Mouse (Mus musculus) MEL-GATA-1-ER (cell line): ENCODE data around the gene Brat1.

Experiments
- DNase-seq: peaks from one replicate; pipeline ENCODE4 v3.0.0-alpha.2; 2012; ENCODE audit warnings: low read depth; ENCODE audit errors: extremely low read depth

The Brat1 gene

GRCm38 (mm10) chr5:140701661-140702060, 3.1 kb upstream of the Brat1 start:
- DNase-seq, result peak; percentile 54

- DNase-seq, result peak; percentile 83
Observed at GRCm38 (mm10) chr5:140702103-140702513, 2.7 kb upstream of the Brat1 start, which contains the start of gene Iqce. TSS of gene Iqce (minus strand) at chr5:140702378.

- DNase-seq, result peak; percentile 6
Observed at GRCm38 (mm10) chr5:140702618-140703175, 2.1 kb upstream of the Brat1 start.

- DNase-seq, result peak; percentile 30
Observed at GRCm38 (mm10) chr5:140703480-140704377, 1.1 kb upstream of the Brat1 start.

- DNase-seq, result peak; percentile 32
Observed at GRCm38 (mm10) chr5:140705501-140706171, 825 bp downstream of the Brat1 start.

- no peak for DNase-seq
Observed at GRCm38 (mm10) chr5:140710315-140710714, 5.5 kb downstream of the Brat1 start.

- no peak for DNase-seq
Observed at GRCm38 (mm10) chr5:140711040-140711439, 6.2 kb downstream of the Brat1 start.

GRCm38 (mm10) chr5:140720773-140721172, 16.0 kb downstream of the Brat1 start:
- DNase-seq, result no peak

- DNase-seq, result no peak
Observed at GRCm38 (mm10) chr5:140722121-140722520, 17.3 kb downstream of the Brat1 start.

GRCm38 (mm10) chr5:140723822-140724221, 19.0 kb downstream of the Brat1 start, which contains the start of gene Amz1:
TSS of gene Amz1 (plus strand) at chr5:140724127.
- DNase-seq, result no peak

GRCm38 (mm10) chr5:140726062-140726839, 21.4 kb downstream of the Brat1 start:
- no peak for DNase-seq

- no peak for DNase-seq
Observed at GRCm38 (mm10) chr5:140726946-140727740, 22.3 kb downstream of the Brat1 start.

GRCm38 (mm10) chr5:140731040-140731797, 26.4 kb downstream of the Brat1 start:
- peak; percentile 88 for DNase-seq

GRCm38 (mm10) chr5:140732195-140732594, 27.4 kb downstream of the Brat1 start:
- no peak for DNase-seq

- no peak for DNase-seq
Observed at GRCm38 (mm10) chr5:140733336-140733735, 28.5 kb downstream of the Brat1 start.

GRCm38 (mm10) chr5:140735297-140735696, 30.5 kb downstream of the Brat1 start:
- no peak for DNase-seq

- DNase-seq, result no peak
Observed at GRCm38 (mm10) chr5:140736166-140736565, 31.4 kb downstream of the Brat1 start.

GRCm38 (mm10) chr5:140739813-140740212, 35.0 kb downstream of the Brat1 start:
- no peak for DNase-seq

GRCm38 (mm10) chr5:140741040-140741439, 36.2 kb downstream of the Brat1 start:
- DNase-seq, result no peak

GRCm38 (mm10) chr5:140741877-140742276, 37.1 kb downstream of the Brat1 start:
- DNase-seq, result peak; percentile 35
